ENCODE assay signal across 10 mouse cellular contexts in genomic region chr7:63956981-63957713, GRCm38 (mm10). TPM values are rescaled to one million over a fixed set of nuclear protein-coding genes. Genes with fewer than 3 reads are reported as not detected.
DNase-seq lines count a peak whose midpoint lies in the region; ATAC-seq and TF ChIP-seq lines count a peak whose summit lies in the region.
"Had no signal": no experiment of that assay in that cellular context is flagged by ENCODE, and none has a peak within 500 bp of the region (broad histone marks: within the 10 kb centered on the region; RNA-seq: fewer than 3 reads in every experiment).

No protein-coding gene starts in this region.

- H3K9ac ChIP-seq in liver, embryonic 13.5 days = peak overlapping the region; percentile 61; the same call in 1 of the 2 replicates
- H3K9ac ChIP-seq in intestine, embryonic 16.5 days (ENCODE audit: low read depth, low read length) = no peak overlapping the region
- H3K9ac ChIP-seq in intestine, embryonic 15.5 days = no peak overlapping the region

- no peak overlapping the region for H3K4me3 ChIP-seq in gastrocnemius, adult 2 months
- no peak overlapping the region for H3K4me3 ChIP-seq in bone marrow, adult 2 months (replicated peaks; ENCODE audit: control insufficient read depth, low read depth, low read length)
- H3K4me3 ChIP-seq in liver, embryonic 13.5 days (replicated peaks) = no peak overlapping the region
- no peak overlapping the region for H3K4me3 ChIP-seq in olfactory bulb, adult 2 months (ENCODE audit: insufficient read depth, low read depth, low read length)
- no peak overlapping the region for H3K4me3 ChIP-seq in intestine, embryonic 16.5 days (ENCODE audit: low read length)
- no peak overlapping the region for H3K4me3 ChIP-seq in intestine, embryonic 15.5 days (replicated peaks)

- no peaks in the 10 kb centered on the region for H3K27me3 ChIP-seq in liver, embryonic 13.5 days
- no peaks in the 10 kb centered on the region for H3K27me3 ChIP-seq in intestine, embryonic 16.5 days (replicated peaks; ENCODE audit: control insufficient read depth, insufficient read depth, low read length)
- no peaks in the 10 kb centered on the region for H3K27me3 ChIP-seq in intestine, embryonic 15.5 days (replicated peaks)
- H3K27me3 ChIP-seq: CH12.LX had no signal

- DNase-seq in gastrocnemius, adult 2 months = peak; percentile 21
- DNase-seq in gastrocnemius, postnatal 4 days (ENCODE audit: low spot score in 2 of 2) = no peak
- no peak for DNase-seq in liver, embryonic 13.5 days

- TF ChIP-seq POLR2A in bone marrow, adult 2 months (IDR thresholded peaks at IDR 0.05; ENCODE audit: borderline replicate concordance, control insufficient read depth, low read depth, low read length) = no peak
- no peak for TF ChIP-seq POLR2A in olfactory bulb, adult 2 months (IDR thresholded peaks at IDR 0.05; ENCODE audit: insufficient read depth, low read depth, low read length)

- H3K4me1 ChIP-seq in bone marrow, adult 2 months (ENCODE audit: control insufficient read depth, insufficient read depth, low read length) = peaks cover 5% of the 10 kb centered on the region; the same call in 1 of the 2 replicates
- peaks cover 81% of the 10 kb centered on the region for H3K4me1 ChIP-seq in liver, embryonic 13.5 days (replicated peaks)
- H3K4me1 ChIP-seq in olfactory bulb, adult 2 months (ENCODE audit: control insufficient read depth, insufficient read depth, low read length) = peaks cover 25% of the 10 kb centered on the region
- no peaks in the 10 kb centered on the region for H3K4me1 ChIP-seq in intestine, embryonic 16.5 days (ENCODE audit: control insufficient read depth, insufficient read depth, low read length)
- no peaks in the 10 kb centered on the region for H3K4me1 ChIP-seq in intestine, embryonic 15.5 days (replicated peaks)

- peak overlapping the region; percentile 50 for H3K4me2 ChIP-seq in liver, embryonic 13.5 days
- no peak overlapping the region for H3K4me2 ChIP-seq in intestine, embryonic 16.5 days (ENCODE audit: low read depth, low read length)
- H3K4me2 ChIP-seq in intestine, embryonic 15.5 days (replicated peaks) = no peak overlapping the region

- H3K36me3 ChIP-seq in liver, embryonic 13.5 days = no peaks in the 10 kb centered on the region
- no peaks in the 10 kb centered on the region for H3K36me3 ChIP-seq in intestine, embryonic 16.5 days (ENCODE audit: control insufficient read depth, insufficient read depth, low read length)
- no peaks in the 10 kb centered on the region for H3K36me3 ChIP-seq in intestine, embryonic 15.5 days

- H3K27ac ChIP-seq in gastrocnemius, adult 2 months = no peak overlapping the region
- H3K27ac ChIP-seq in bone marrow, adult 2 months (ENCODE audit: control insufficient read depth, insufficient read depth, low read depth, low read length, poor library complexity) = peak overlapping the region; percentile 3; the same call in 1 of the 2 replicates
- H3K27ac ChIP-seq in liver, embryonic 13.5 days = peak overlapping the region; percentile 83
- H3K27ac ChIP-seq in olfactory bulb, adult 2 months (ENCODE audit: insufficient read depth, low read depth, low read length) = peak overlapping the region; percentile 28; the same call in 1 of the 2 replicates
- no peak overlapping the region for H3K27ac ChIP-seq in intestine, embryonic 16.5 days (ENCODE audit: low read length)
- no peak overlapping the region for H3K27ac ChIP-seq in intestine, embryonic 15.5 days

- no peak for TF ChIP-seq CTCF in gastrocnemius, adult 2 months (IDR thresholded peaks at IDR 0.05)
- TF ChIP-seq CTCF in bone marrow, adult 2 months (IDR thresholded peaks at IDR 0.05; ENCODE audit: control insufficient read depth, insufficient read depth, low read length) = no peak
- no peak for TF ChIP-seq CTCF in olfactory bulb, adult 2 months (IDR thresholded peaks at IDR 0.05; ENCODE audit: insufficient read depth, low read depth, low read length)

- 66% methylated on average over 16 of the region's 16 CpGs for WGBS in bone marrow, adult 2 months
- WGBS in liver, embryonic 13.5 days (ENCODE audit: insufficient replicate concordance) = 48% methylated on average over 16 of the region's 16 CpGs
- 39% methylated on average over 16 of the region's 16 CpGs for WGBS in olfactory bulb, adult 2 months
- WGBS in intestine, embryonic 16.5 days = 32% methylated on average over 16 of the region's 16 CpGs
- 31% methylated on average over 16 of the region's 16 CpGs for WGBS in intestine, embryonic 15.5 days

- intact Hi-C loops in gastrocnemius, adult 2 months (cut with DNase I) = no loop called here

- ATAC-seq in granulocyte monocyte progenitor cell, adult 5-6 weeks (replicated peaks; ENCODE audit: poor library complexity, severe bottlenecking) = peak; percentile 72
- no peak for ATAC-seq in liver, embryonic 13.5 days (ENCODE audit: low read depth)
- ATAC-seq in intestine, embryonic 16.5 days = no peak
- no peak for ATAC-seq in intestine, embryonic 15.5 days

- H3K9me3 ChIP-seq in liver, embryonic 13.5 days (replicated peaks) = no peaks in the 10 kb centered on the region
- no peaks in the 10 kb centered on the region for H3K9me3 ChIP-seq in intestine, embryonic 16.5 days (ENCODE audit: control insufficient read depth, low read length)
- no peaks in the 10 kb centered on the region for H3K9me3 ChIP-seq in intestine, embryonic 15.5 days

RNA-seq across cellular contexts. Expression of gene Klf13, which starts 18.4 kb away (rescaled TPM):
- total RNA-seq in gastrocnemius, adult 2 months (2021) = 10 to 100 TPM; 56.6 to 59.6 TPM
- total RNA-seq in gastrocnemius, postnatal 4 days (2021) = 10 to 100 TPM; 41.3 to 46.0 TPM
- 38.0 and 58.7 TPM in 2 replicates for polyA plus RNA-seq in bone marrow, adult 2 months (2011; ENCODE audit: insufficient read depth, insufficient read length, low replicate concordance, missing spikeins)
- total RNA-seq in granulocyte monocyte progenitor cell, adult 5-6 weeks (2014; fragmentation: Nextera tagmentation) = 39.9 and 51.5 TPM in 2 replicates
- 11.6 and 24.0 TPM in 2 replicates for total RNA-seq in granulocyte monocyte progenitor cell, adult 5-6 weeks (2017)
- polyA plus RNA-seq in liver, embryonic 13.5 days (2015; fragmentation: Nextera tagmentation; extraction: Ambion mirVana) = 13.6 and 14.1 TPM in 2 replicates
- 47.4 and 143 TPM in 2 replicates for polyA plus RNA-seq in olfactory bulb, adult 2 months (2012; ENCODE audit: insufficient read depth, insufficient read length, low replicate concordance, missing spikeins)
- polyA plus RNA-seq in intestine, embryonic 16.5 days (2015; fragmentation: Nextera tagmentation; extraction: Ambion mirVana) = 23.1 and 23.3 TPM in 2 replicates
- 25.9 and 26.7 TPM in 2 replicates for polyA plus RNA-seq in intestine, embryonic 15.5 days (2015; fragmentation: Nextera tagmentation; extraction: Ambion mirVana)

RNA-seq across cellular contexts. Expression of gene E030018B13Rik, which starts 40.5 kb away (rescaled TPM):
- under 1 TPM in 1 of 2 experiments, not detected in 1; 0.22 TPM for total RNA-seq in gastrocnemius, adult 2 months (2021)
- total RNA-seq in gastrocnemius, postnatal 4 days (2021) = not detected
- polyA plus RNA-seq in bone marrow, adult 2 months (2011; ENCODE audit: insufficient read depth, insufficient read length, low replicate concordance, missing spikeins) = not detected in 2 replicates
- not detected in 2 replicates for total RNA-seq in granulocyte monocyte progenitor cell, adult 5-6 weeks (2014; fragmentation: Nextera tagmentation)
- total RNA-seq in granulocyte monocyte progenitor cell, adult 5-6 weeks (2017) = not detected in 2 replicates
- polyA plus RNA-seq in liver, embryonic 13.5 days (2015; fragmentation: Nextera tagmentation; extraction: Ambion mirVana) = not detected in 2 replicates
- not detected in 2 replicates for polyA plus RNA-seq in olfactory bulb, adult 2 months (2012; ENCODE audit: insufficient read depth, insufficient read length, low replicate concordance, missing spikeins)
- not detected in 2 replicates for polyA plus RNA-seq in intestine, embryonic 16.5 days (2015; fragmentation: Nextera tagmentation; extraction: Ambion mirVana)
- not detected in 2 replicates for polyA plus RNA-seq in intestine, embryonic 15.5 days (2015; fragmentation: Nextera tagmentation; extraction: Ambion mirVana)
- total RNA-seq: CH12.LX; heart, postnatal 14 days had no signal

Comparison
In these comparisons a context has a peak if more than half of its experiments do, and no peak if none do; other contexts are left out.
1. H3K27ac ChIP-seq: peak in bone marrow, adult 2 months (single experiment), liver, embryonic 13.5 days (single experiment) and olfactory bulb, adult 2 months (single experiment); none in gastrocnemius, adult 2 months (single experiment), intestine, embryonic 16.5 days (single experiment) and intestine, embryonic 15.5 days (single experiment).